Mouse (Mus musculus) lung, adult 2 months (tissue): ENCODE results near the gene Otoa.

Experiments used
- CTCF ChIP-seq: fragments of 200-500 bp; IDR thresholded peaks from 2 replicates; pipeline ENCODE4 v1.5.1; 2011; ENCODE audit warnings: mild to moderate bottlenecking, low read length, control low read depth; ENCODE audit not compliant: insufficient read depth
- POLR2A ChIP-seq: fragments of 200-500 bp; IDR thresholded peaks from 2 replicates; pipeline ENCODE4 v1.6.1; 2011; ENCODE audit warnings: low read depth, mild to moderate bottlenecking, control low read depth, low read length, borderline replicate concordance; ENCODE audit errors: extremely low read depth

DNA sequence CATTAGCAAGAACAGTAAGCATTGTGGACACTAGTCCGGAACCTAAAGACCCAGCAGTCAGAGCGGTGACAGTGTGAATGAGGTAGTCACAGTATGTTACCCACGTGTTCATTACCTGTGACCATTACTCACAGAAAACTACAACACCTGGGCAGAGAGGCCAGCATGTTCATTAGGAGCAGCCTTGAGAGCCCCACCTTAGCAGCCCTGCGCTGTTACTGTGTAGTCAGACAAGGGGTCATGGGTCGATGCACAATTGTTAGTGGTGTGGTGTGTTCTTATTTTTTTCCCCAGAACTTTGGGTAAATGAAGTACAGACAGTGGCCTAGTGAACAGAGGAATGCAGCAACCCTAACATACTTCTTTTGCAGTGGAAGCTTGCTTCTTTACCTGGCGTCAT is 4.1 kb upstream of the Otoa start:
- no peak for TF ChIP-seq POLR2A
- no peak for TF ChIP-seq CTCF
